Comparison of ENCODE assay signal across 8 mouse cellular contexts in the genomic region with DNA sequence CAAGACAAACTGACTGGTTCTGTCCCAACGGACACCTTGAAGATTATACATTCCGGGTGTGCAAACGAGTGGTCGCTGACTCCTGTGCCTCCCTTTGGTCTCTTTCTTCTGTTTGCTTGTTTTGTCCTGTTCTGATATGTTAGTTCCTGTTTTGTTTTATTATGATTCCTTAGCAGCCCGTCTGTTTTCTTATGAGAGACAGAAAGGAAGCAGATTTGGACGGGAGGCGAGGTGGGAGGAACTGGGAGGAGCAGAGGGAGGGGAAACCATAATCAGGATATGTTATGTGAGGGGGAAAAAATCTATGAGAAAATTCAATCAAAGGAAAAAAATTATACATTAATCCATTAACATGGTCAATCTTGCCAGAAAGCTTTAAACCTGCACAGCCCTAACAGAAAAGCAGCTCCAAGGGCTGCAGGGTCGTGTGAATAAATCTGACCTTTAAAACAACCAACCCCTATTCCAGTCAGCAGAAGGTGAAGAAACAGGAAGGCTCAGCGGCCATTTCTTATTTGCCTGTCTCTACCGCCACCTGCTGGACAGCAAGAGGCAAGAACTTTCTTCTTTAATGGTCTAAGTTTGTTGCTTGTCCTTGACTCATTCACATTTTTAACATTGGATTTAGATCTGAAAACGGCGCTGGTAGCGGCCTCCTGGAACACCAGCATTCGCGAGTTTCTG. TPM values are rescaled to one million over a fixed set of nuclear protein-coding genes. Genes with fewer than 3 reads are reported as not detected.
DNase-seq lines count a peak whose midpoint lies in the region; ATAC-seq and TF ChIP-seq lines count a peak whose summit lies in the region.

No protein-coding gene starts in this region.

- H3K9ac ChIP-seq in heart, embryonic 11.5 days (ENCODE audit: low read depth, low read length): peak overlapping the region; percentile 52; the same call in 1 of the 2 replicates
- H3K9ac ChIP-seq in kidney, embryonic 15.5 days: no peak overlapping the region
- no peak overlapping the region for H3K9ac ChIP-seq in liver, embryonic 14.5 days (replicated peaks)
- no peak overlapping the region for H3K9ac ChIP-seq in stomach, embryonic 15.5 days

- H3K4me2 ChIP-seq in heart, embryonic 11.5 days: peak overlapping the region; percentile 43
- peak overlapping the region; percentile 46 for H3K4me2 ChIP-seq in kidney, embryonic 15.5 days
- H3K4me2 ChIP-seq in liver, embryonic 14.5 days (ENCODE audit: low read depth): peak overlapping the region; percentile 6
- H3K4me2 ChIP-seq in stomach, embryonic 15.5 days: peak overlapping the region; percentile 41

- no peaks in the 10 kb centered on the region for H3K36me3 ChIP-seq in heart, embryonic 11.5 days (ENCODE audit: control insufficient read depth, insufficient read depth, low read length)
- peaks cover 22% of the 10 kb centered on the region for H3K36me3 ChIP-seq in kidney, embryonic 15.5 days
- H3K36me3 ChIP-seq in liver, embryonic 14.5 days (replicated peaks; ENCODE audit: control insufficient read depth, insufficient read depth, low read depth): no peaks in the 10 kb centered on the region
- H3K36me3 ChIP-seq in stomach, embryonic 15.5 days: 0 out of 2 replicates have a peak, but pooled peaks cover 10% of the 10 kb centered on the region

- TF ChIP-seq CTCF in liver, embryonic 14.5 days (IDR thresholded peaks at IDR 0.05; ENCODE audit: low read depth): peak; percentile 90

- H3K4me1 ChIP-seq in heart, embryonic 11.5 days (ENCODE audit: control insufficient read depth, insufficient read depth, low read length): no peaks in the 10 kb centered on the region
- 0 out of 2 replicates have a peak, but pooled peaks cover 6% of the 10 kb centered on the region for H3K4me1 ChIP-seq in kidney, embryonic 15.5 days
- H3K4me1 ChIP-seq in liver, embryonic 14.5 days (replicated peaks; ENCODE audit: control insufficient read depth in 2 of 2, insufficient read depth in 2 of 2, low read length in 1 of 2): 0 out of 4 replicates have a peak, but pooled peaks cover 0 to 3% of the 10 kb centered on the region in 2 experiments
- H3K4me1 ChIP-seq in stomach, embryonic 15.5 days: no peaks in the 10 kb centered on the region

- DNase-seq in CD8-positive naive resting alpha-beta T cell, adult 2 months (ENCODE audit: low read depth in 2 of 2, low spot score in 2 of 2): peak; percentile 53 to 65
- peak; percentile 90 for DNase-seq in brain, adult 2 months (ENCODE audit: low read depth, low spot score)
- DNase-seq in liver, embryonic 14.5 days (ENCODE audit: low read depth in 3 of 3, low spot score in 3 of 3): peak; percentile 61 to 70 (median 68)
- peak; percentile 72 for DNase-seq in neural tube, embryonic 10.5 days (ENCODE audit: extremely low spot score, low spot score)

- 28% methylated on average over 15 of the region's 15 CpGs for WGBS in heart, embryonic 11.5 days (ENCODE audit: insufficient replicate concordance)
- WGBS in kidney, embryonic 15.5 days: 24% methylated on average over 15 of the region's 15 CpGs
- WGBS in liver, embryonic 14.5 days (ENCODE audit: insufficient replicate concordance): 22% methylated on average over 15 of the region's 15 CpGs
- 21% methylated on average over 15 of the region's 15 CpGs for WGBS in stomach, embryonic 15.5 days

- TF ChIP-seq EP300 in liver, embryonic 14.5 days (IDR thresholded peaks at IDR 0.05; ENCODE audit: low read depth): no peak

- H3K27ac ChIP-seq in heart, embryonic 11.5 days (ENCODE audit: low read depth, low read length): no peak overlapping the region; the same call in 1 of the 2 replicates
- peak overlapping the region; percentile 5 for H3K27ac ChIP-seq in kidney, embryonic 15.5 days
- H3K27ac ChIP-seq in liver, embryonic 14.5 days: no peak overlapping the region
- peak overlapping the region; percentile 51; the same call in 1 of the 2 replicates for H3K27ac ChIP-seq in stomach, embryonic 15.5 days

- ATAC-seq in erythroblast, adult 5-6 weeks (replicated peaks; ENCODE audit: low FRiP score, poor library complexity, severe bottlenecking): peak; percentile 88
- ATAC-seq in heart, embryonic 11.5 days (replicated peaks; ENCODE audit: insufficient number of reproducible peaks, low FRiP score, low TSS enrichment): no peak
- ATAC-seq in kidney, embryonic 15.5 days (replicated peaks; ENCODE audit: low FRiP score): peak; percentile 71
- ATAC-seq in liver, embryonic 14.5 days (ENCODE audit: insufficient read depth): 0 out of 2 replicates have a peak, but pooled peaks have one; percentile 33
- peak; percentile 63; the same call in 1 of the 2 replicates for ATAC-seq in stomach, embryonic 15.5 days (ENCODE audit: insufficient read depth, low FRiP score, low read depth)

- H3K27me3 ChIP-seq in heart, embryonic 11.5 days (ENCODE audit: control insufficient read depth, insufficient read depth, low read length): no peaks in the 10 kb centered on the region
- H3K27me3 ChIP-seq in kidney, embryonic 15.5 days: no peaks in the 10 kb centered on the region
- no peaks in the 10 kb centered on the region for H3K27me3 ChIP-seq in liver, embryonic 14.5 days (ENCODE audit: control insufficient read depth, insufficient read depth, low read length)
- no peaks in the 10 kb centered on the region for H3K27me3 ChIP-seq in stomach, embryonic 15.5 days (replicated peaks)

- no peaks in the 10 kb centered on the region for H3K9me3 ChIP-seq in heart, embryonic 11.5 days (replicated peaks; ENCODE audit: control insufficient read depth, low read length)
- H3K9me3 ChIP-seq in kidney, embryonic 15.5 days (replicated peaks): no peaks in the 10 kb centered on the region
- H3K9me3 ChIP-seq in liver, embryonic 14.5 days (ENCODE audit: control insufficient read depth, low read length): no peaks in the 10 kb centered on the region
- no peaks in the 10 kb centered on the region for H3K9me3 ChIP-seq in stomach, embryonic 15.5 days

- H3K4me3 ChIP-seq in heart, embryonic 11.5 days (ENCODE audit: low read depth, low read length): 0 out of 2 replicates have a peak overlapping the region, but pooled peaks have one; percentile 10
- H3K4me3 ChIP-seq in kidney, embryonic 15.5 days (replicated peaks): peak overlapping the region; percentile 6; the same call in 1 of the 2 replicates
- no peak overlapping the region for H3K4me3 ChIP-seq in liver, embryonic 14.5 days (ENCODE audit: insufficient read depth in 1 of 2, low read depth in 2 of 2, low read length in 2 of 2)
- H3K4me3 ChIP-seq in stomach, embryonic 15.5 days (replicated peaks): peak overlapping the region; percentile 6; the same call in 1 of the 2 replicates

RNA-seq across cellular contexts. Expression of gene Hmgb2, which starts 19.1 kb away (rescaled TPM):
- total RNA-seq in erythroblast, adult 5-6 weeks (2015; ENCODE audit: low replicate concordance): 217 and 220 TPM in 2 replicates
- 219 and 371 TPM in 2 replicates for total RNA-seq in erythroblast, adult 5-6 weeks (2017; ENCODE audit: low replicate concordance)
- polyA plus RNA-seq in heart, embryonic 11.5 days (2014; fragmentation: Nextera tagmentation; extraction: Ambion mirVana): 288 and 289 TPM in 2 replicates
- polyA plus RNA-seq in kidney, embryonic 15.5 days (2015; fragmentation: Nextera tagmentation; extraction: Ambion mirVana): 478 and 554 TPM in 2 replicates
- polyA plus RNA-seq in liver, embryonic 14.5 days (2012; rRNA removed): 74.6 and 191 TPM in 2 replicates
- 280 and 300 TPM in 2 replicates for polyA plus RNA-seq in liver, embryonic 14.5 days (2014; fragmentation: Nextera tagmentation; extraction: Ambion mirVana)
- polyA plus RNA-seq in stomach, embryonic 15.5 days (2015; fragmentation: Nextera tagmentation; extraction: Ambion mirVana): 312 and 353 TPM in 2 replicates

RNA-seq across cellular contexts. Expression of gene Sap30, which starts 43.1 kb away (rescaled TPM):
- 13.8 and 19.9 TPM in 2 replicates for total RNA-seq in erythroblast, adult 5-6 weeks (2015; ENCODE audit: low replicate concordance)
- total RNA-seq in erythroblast, adult 5-6 weeks (2017; ENCODE audit: low replicate concordance): 13.5 and 35.7 TPM in 2 replicates
- 48.6 and 50.4 TPM in 2 replicates for polyA plus RNA-seq in heart, embryonic 11.5 days (2014; fragmentation: Nextera tagmentation; extraction: Ambion mirVana)
- polyA plus RNA-seq in kidney, embryonic 15.5 days (2015; fragmentation: Nextera tagmentation; extraction: Ambion mirVana): 35.9 and 37.0 TPM in 2 replicates
- polyA plus RNA-seq in liver, embryonic 14.5 days (2012; rRNA removed): 7.5 and 10.6 TPM in 2 replicates
- polyA plus RNA-seq in liver, embryonic 14.5 days (2014; fragmentation: Nextera tagmentation; extraction: Ambion mirVana): 14.0 and 14.4 TPM in 2 replicates
- polyA plus RNA-seq in stomach, embryonic 15.5 days (2015; fragmentation: Nextera tagmentation; extraction: Ambion mirVana): 36.9 and 37.4 TPM in 2 replicates

Comparison
In these comparisons a context has a peak if more than half of its experiments do, and no peak if none do; other contexts are left out.
1. H3K27ac ChIP-seq: peak in kidney, embryonic 15.5 days (single experiment) and stomach, embryonic 15.5 days (single experiment); none in heart, embryonic 11.5 days (single experiment) and liver, embryonic 14.5 days (single experiment).
2. H3K4me3 ChIP-seq: peak in heart, embryonic 11.5 days (single experiment), kidney, embryonic 15.5 days (single experiment) and stomach, embryonic 15.5 days (single experiment); none in liver, embryonic 14.5 days (0 of 2).
3. Peak in every context shown above with its lines, with median percentiles within 50 percentile points of each other: DNase-seq and H3K4me2 ChIP-seq.